Mouse (Mus musculus): ENCODE results near the gene Srpx.

The Srpx gene

GRCm38 (mm10) chrX:10117065-10117719 is at the start of gene Srpx:
Srpx (minus strand) TSS chrX:10117709.
- no peak for DNase-seq (ENCODE audit: low spot score in 2 of 2)

GRCm38 (mm10) chrX:10152390-10152789 is 34.9 kb upstream of the Srpx start:
- no peak for DNase-seq (ENCODE audit: low spot score in 2 of 2)

- no peak for DNase-seq (ENCODE audit: low spot score in 2 of 2)
Observed at GRCm38 (mm10) chrX:10115780-10116179, 1.7 kb downstream of the Srpx start.

- DNase-seq (ENCODE audit: low spot score in 2 of 2) = no peak
Observed at GRCm38 (mm10) chrX:10110736-10111135, 6.8 kb downstream of the Srpx start.

- DNase-seq (ENCODE audit: low spot score in 2 of 2) = no peak
Observed at GRCm38 (mm10) chrX:10108558-10108957, 9.0 kb downstream of the Srpx start.

GRCm38 (mm10) chrX:10105475-10105874 is 12.0 kb downstream of the Srpx start:
- no peak for DNase-seq (ENCODE audit: low spot score in 2 of 2)

GRCm38 (mm10) chrX:10102739-10103138 is 14.8 kb downstream of the Srpx start:
- DNase-seq (ENCODE audit: low spot score in 2 of 2) = no peak

GRCm38 (mm10) chrX:10095797-10096196 is 21.7 kb downstream of the Srpx start:
- no peak for DNase-seq (ENCODE audit: low spot score in 2 of 2)

GRCm38 (mm10) chrX:10080385-10080784 is 37.1 kb downstream of the Srpx start:
- DNase-seq (ENCODE audit: low spot score in 2 of 2) = no peak

GRCm38 (mm10) chrX:10079981-10080380 is 37.5 kb downstream of the Srpx start:
- DNase-seq (ENCODE audit: low spot score in 2 of 2) = no peak

- no peak for DNase-seq (ENCODE audit: low spot score in 2 of 2)
Observed at GRCm38 (mm10) chrX:10073966-10074365, 43.5 kb downstream of the Srpx start.

GRCm38 (mm10) chrX:10071529-10071928 is 46.0 kb downstream of the Srpx start:
- DNase-seq (ENCODE audit: low spot score in 2 of 2) = no peak

GRCm38 (mm10) chrX:10070689-10071088 is 46.8 kb downstream of the Srpx start:
- no peak for DNase-seq (ENCODE audit: low spot score in 2 of 2)

GRCm38 (mm10) chrX:10069405-10069804 is 48.1 kb downstream of the Srpx start:
- DNase-seq (ENCODE audit: low spot score in 2 of 2) = no peak

GRCm38 (mm10) chrX:10063781-10064180 is 53.7 kb downstream of the Srpx start:
- no peak for DNase-seq (ENCODE audit: low spot score in 2 of 2)

GRCm38 (mm10) chrX:10063361-10063760 is 54.1 kb downstream of the Srpx start:
- no peak for DNase-seq (ENCODE audit: low spot score in 2 of 2)

GRCm38 (mm10) chrX:10062201-10062600 is 55.3 kb downstream of the Srpx start:
- DNase-seq (ENCODE audit: low spot score in 2 of 2) = no peak

- no peak for DNase-seq (ENCODE audit: low spot score in 2 of 2)
Observed at GRCm38 (mm10) chrX:10034666-10035065, 82.8 kb downstream of the Srpx start.

GRCm38 (mm10) chrX:10010202-10010601 is 107.3 kb downstream of the Srpx start:
- DNase-seq (ENCODE audit: low spot score in 2 of 2) = no peak

- DNase-seq (ENCODE audit: low spot score in 2 of 2) = no peak
Observed at GRCm38 (mm10) chrX:10007675-10008270, 109.7 kb downstream of the Srpx start.

- DNase-seq (ENCODE audit: low spot score in 2 of 2) = no peak
Observed at GRCm38 (mm10) chrX:10005946-10006345, 111.6 kb downstream of the Srpx start.

GRCm38 (mm10) chrX:10000718-10001117 is 116.8 kb downstream of the Srpx start:
- DNase-seq (ENCODE audit: low spot score in 2 of 2) = no peak
